Mouse (Mus musculus): ENCODE data around the gene Slco2a1.

- TF ChIP-seq CEBPB (IDR thresholded peaks at IDR 0.05; ENCODE audit: insufficient read depth, poor library complexity, severe bottlenecking) (no peak), POLR2A (IDR thresholded peaks at IDR 0.05; ENCODE audit: insufficient read length, low read depth) (no peak), TCF3 (IDR thresholded peaks at IDR 0.05; ENCODE audit: insufficient read length, low read depth) (no peak), REST (IDR thresholded peaks at IDR 0.05; ENCODE audit: insufficient read depth, insufficient read length) (no peak), MYOG (IDR thresholded peaks at IDR 0.05; ENCODE audit: control insufficient read depth in 1 of 3, insufficient read depth in 1 of 3, insufficient read length in 2 of 3, low read depth in 2 of 3) (no peak), MAX (IDR thresholded peaks at IDR 0.05; ENCODE audit: low read depth) (no peak), TCF12 (IDR thresholded peaks at IDR 0.05; ENCODE audit: insufficient read depth, poor library complexity, severe bottlenecking) (no peak)
Observed at GRCm38 (mm10) chr9:102961356-102962092, 27.0 kb upstream of the Slco2a1 start.
